Mouse (Mus musculus) layer of hippocampus, adult 2 months (tissue): ENCODE measurements around the gene Mettl22. TPM values are rescaled to one million over a fixed set of nuclear protein-coding genes. Genes with fewer than 3 reads are reported as not detected.

Experiments
- DNase-seq, 2 experiments: peaks; one replicate each; pipeline ENCODE4 v3.0.0; 2022; ENCODE audit warnings: low spot score in 2 of 2
- H3K27ac ChIP-seq: fragments of 200-600 bp; 2 replicates; pipeline ENCODE4 v1.8.1; 2022
- H3K4me3 ChIP-seq: fragments of 200-600 bp; 2 replicates; pipeline ENCODE4 v1.8.1; 2022; ENCODE audit warnings: mild to moderate bottlenecking
- CTCF ChIP-seq: fragments of 200-600 bp; conservative IDR thresholded peaks from 2 replicates; pipeline ENCODE4 v1.8.1; 2022; ENCODE audit warnings: antibody characterized with exemption, mild to moderate bottlenecking, moderate library complexity
- total RNA-seq, 2 experiments: library from RNA; stranded (reverse); gene quantifications; 2 replicates each; pipeline ENCODE4 v1.2.3; 2021

The Mettl22 gene
- total RNA-seq, 2 experiments from 2014 or later, result 27.2 to 30.7 TPM

DNA sequence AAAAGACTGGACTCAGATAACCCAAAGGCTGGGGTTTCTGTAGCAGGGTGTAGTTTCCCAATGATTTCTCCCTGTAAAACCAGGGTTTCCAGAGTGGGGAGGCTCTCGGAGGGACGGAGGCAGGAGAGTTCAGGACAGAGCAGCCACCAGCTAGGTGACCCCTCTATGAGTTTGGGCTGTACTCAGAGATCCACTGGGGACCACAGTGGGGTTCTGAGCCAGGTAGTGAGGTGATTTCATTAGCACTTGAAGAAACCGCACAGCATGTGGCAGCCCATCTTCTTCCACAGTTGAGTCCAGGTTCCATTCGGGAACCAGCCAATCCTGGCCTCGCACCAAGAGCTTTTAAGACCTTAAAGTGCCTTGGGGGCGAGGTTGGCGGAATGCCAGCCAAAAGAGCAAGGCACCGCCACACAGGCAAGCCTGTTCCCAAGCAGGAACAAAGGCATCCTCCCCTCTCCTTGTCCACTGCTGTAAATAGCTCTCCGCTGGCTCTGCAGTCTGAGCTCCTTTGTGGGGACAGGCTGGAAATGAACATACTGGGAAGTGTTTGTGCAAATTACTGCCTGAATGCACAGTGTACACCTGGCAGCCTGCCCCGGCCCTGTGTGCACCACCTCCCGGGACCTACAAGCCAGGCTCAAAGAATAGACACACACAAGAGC, 53.0 kb downstream of the Mettl22 start:
- DNase-seq, result peak in 1 of 2 experiments; percentile 51
- H3K27ac ChIP-seq, result no peak overlapping the region; the same call in 1 of the 2 replicates
- no peak for TF ChIP-seq CTCF
- H3K4me3 ChIP-seq, result no peak overlapping the region

DNA sequence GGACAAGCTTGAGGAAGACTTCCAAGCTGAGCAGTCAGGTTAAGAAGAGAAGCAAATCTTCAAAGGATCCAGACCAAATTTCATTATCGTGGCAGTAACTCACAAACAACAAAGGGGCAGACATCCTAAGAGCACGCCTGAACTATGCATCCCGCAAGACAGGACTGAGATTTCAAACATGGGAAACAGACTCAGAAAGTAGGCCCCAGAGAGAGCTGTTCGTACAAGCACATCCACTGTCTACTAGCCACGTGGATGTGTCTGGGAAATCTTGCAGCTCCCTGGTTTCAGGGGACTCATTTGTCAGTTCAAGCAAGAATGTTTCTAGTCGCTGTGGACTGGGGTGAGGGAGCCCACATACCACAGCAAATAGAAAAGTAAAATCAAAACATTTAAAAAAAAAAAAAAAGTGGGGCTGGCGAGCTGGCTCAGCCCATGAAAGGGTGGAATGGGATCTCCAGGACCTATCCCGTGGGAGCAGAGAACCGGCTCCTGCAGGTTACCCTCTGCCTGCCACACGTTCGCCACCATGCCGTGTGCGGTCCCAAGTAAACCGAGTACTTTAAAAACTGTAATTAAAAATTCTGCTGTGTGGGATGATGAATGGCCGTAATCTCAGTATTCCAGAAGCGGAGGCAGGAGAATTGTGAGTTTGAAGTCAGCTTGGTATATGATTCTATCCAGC, 53.7 kb downstream of the Mettl22 start:
- DNase-seq, result no peak
- TF ChIP-seq CTCF, result no peak
- Histone ChIP-seq H3K4me3 (no peak overlapping the region), H3K27ac (no peak overlapping the region; the same call in 1 of the 2 replicates)

DNA sequence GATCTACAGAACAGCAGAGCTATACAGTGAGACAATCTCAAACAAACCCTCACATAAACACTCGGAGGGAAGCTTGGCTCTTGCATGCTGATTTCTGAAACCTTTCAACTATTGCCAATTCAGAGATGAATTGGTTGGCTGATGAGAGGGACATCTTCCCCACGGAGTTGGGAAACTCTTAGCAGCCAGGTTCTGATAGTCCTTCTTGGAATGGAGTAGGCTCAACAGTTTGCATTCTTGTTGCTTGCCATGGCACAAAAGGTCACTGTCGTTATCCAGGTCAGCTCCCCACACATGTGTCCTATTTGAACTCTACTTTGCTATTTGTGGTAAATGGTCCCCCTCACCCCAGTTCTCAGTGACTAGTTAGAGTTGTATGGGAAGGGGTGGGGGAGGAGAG, 54.7 kb downstream of the Mettl22 start:
- no peak overlapping the region for H3K4me3 ChIP-seq
- H3K27ac ChIP-seq, result no peak overlapping the region
- DNase-seq, result no peak
- TF ChIP-seq CTCF, result no peak

GRCm38 (mm10) chr16:8525877-8526276, 55.3 kb downstream of the Mettl22 start:
- no peak overlapping the region for H3K27ac ChIP-seq
- H3K4me3 ChIP-seq, result no peak overlapping the region
- TF ChIP-seq CTCF, result no peak
- DNase-seq, result no peak

- Histone ChIP-seq H3K4me3 (no peak overlapping the region), H3K27ac (no peak overlapping the region)
- TF ChIP-seq CTCF, result no peak
- DNase-seq, result no peak
These were observed 58.8 kb downstream of the Mettl22 start for GRCm38 (mm10) chr16:8529389-8529788.

- no peak overlapping the region for H3K27ac ChIP-seq
- no peak for TF ChIP-seq CTCF
- DNase-seq, result no peak
- H3K4me3 ChIP-seq, result no peak overlapping the region
These were observed 59.4 kb downstream of the Mettl22 start for GRCm38 (mm10) chr16:8530018-8530417.

- TF ChIP-seq CTCF, result no peak
- no peak overlapping the region for H3K4me3 ChIP-seq
- no peak for DNase-seq
- no peak overlapping the region for H3K27ac ChIP-seq
These were observed 61.9 kb downstream of the Mettl22 start for GRCm38 (mm10) chr16:8532461-8532860.

DNA sequence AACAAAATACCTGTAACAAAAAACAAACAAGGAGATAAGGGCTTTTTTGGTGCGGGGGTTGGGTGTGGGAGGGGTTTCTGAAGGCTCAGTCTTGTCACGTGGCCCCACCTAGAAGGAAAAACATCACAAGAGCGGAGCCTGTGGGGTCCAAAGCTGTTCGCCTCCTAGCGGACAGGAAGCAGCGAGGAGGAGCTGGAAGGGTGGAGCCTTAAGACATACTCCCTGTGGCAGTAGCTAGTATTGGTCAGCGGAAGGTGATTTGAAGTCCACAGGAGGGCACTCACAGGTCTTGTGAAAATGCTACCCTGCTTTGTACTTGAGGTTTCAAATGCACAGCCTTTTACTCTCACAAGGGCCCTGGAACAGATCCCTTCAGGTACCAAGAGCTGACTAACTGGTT, 62.3 kb downstream of the Mettl22 start:
- DNase-seq, result no peak

DNA sequence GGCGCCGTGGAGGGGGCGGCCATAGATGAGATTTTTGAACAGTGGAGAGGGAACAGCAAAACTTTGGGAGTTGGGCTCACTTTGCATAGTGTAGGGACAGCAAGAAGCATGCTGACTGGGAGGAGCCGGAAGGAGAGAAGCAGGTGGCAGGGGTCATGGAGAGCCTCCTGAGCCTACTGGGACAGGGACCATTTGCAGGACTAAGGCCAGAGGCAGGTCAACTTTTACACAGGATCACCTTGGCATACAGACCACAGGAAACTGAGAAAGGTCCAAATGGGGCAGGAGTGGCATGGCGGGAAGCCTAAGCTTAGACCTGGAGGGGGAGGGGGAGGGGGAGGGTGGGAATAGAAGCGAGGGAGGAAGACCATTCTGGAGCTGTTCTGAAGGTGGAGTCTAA, 62.9 kb downstream of the Mettl22 start:
- no peak for TF ChIP-seq CTCF

More for the DNA sequence above, 62.3 kb downstream of the Mettl22 start:
- Histone ChIP-seq H3K4me3 (no peak overlapping the region), H3K27ac (no peak overlapping the region)
- no peak for TF ChIP-seq CTCF

DNA sequence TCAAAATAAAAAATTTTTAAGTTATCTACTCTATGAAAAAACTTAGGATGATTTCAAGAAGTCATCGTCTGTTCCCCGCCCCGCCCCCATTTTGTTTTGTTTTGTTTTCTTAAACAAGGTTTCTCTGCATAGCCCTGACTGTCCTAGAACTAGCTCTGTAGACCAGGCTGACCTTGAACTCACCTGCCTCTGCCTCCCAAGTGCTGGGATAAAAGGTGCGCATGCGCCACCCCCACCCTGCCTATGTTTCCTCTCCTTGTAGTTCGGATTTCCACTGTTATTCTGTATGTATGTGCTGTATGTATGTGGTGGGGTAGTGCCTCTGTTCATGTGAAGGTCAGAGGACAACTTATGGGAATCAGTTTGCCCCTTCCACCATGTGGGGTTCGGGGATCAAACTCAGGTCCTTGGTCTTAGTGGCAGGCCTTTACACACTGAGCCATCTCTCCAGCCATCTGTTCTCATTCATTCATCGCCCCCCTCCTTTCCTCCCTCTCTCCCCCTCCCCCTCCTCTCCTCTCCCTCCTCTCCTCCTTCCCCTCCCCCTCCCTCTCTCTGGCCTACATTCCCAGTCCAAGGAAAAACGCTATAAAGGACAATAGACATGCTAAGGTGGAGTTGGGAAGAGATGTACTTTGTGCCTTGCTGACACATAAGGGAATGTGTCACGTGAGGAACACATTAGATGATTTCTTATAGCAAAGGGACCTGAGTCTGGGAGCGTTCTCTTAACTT, 64.0 kb downstream of the Mettl22 start:
- no peak overlapping the region for H3K4me3 ChIP-seq
- H3K27ac ChIP-seq, result no peak overlapping the region
- TF ChIP-seq CTCF, result no peak
- DNase-seq, result no peak

More for the DNA sequence above, 62.9 kb downstream of the Mettl22 start:
- no peak overlapping the region for H3K4me3 ChIP-seq
- DNase-seq, result no peak
- no peak overlapping the region for H3K27ac ChIP-seq

GRCm38 (mm10) chr16:8535411-8535810, 64.8 kb downstream of the Mettl22 start:
- no peak for TF ChIP-seq CTCF
- Histone ChIP-seq H3K4me3 (no peak overlapping the region), H3K27ac (no peak overlapping the region)
- no peak for DNase-seq

- peak; percentile 52 to 87 for DNase-seq
- TF ChIP-seq CTCF, result no peak
- Histone ChIP-seq H3K4me3 (peak overlapping the region; percentile 6; the same call in 1 of the 2 replicates), H3K27ac (peak overlapping the region; percentile 91)
These were observed 68.7 kb downstream of the Mettl22 start for GRCm38 (mm10) chr16:8539150-8539865.

Other genes with a start within 250 kb of the Mettl22 start
- 1 to 10 TPM; 5.0 to 5.2 TPM for gene Tmem114, start 45.7 kb upstream of the Mettl22 start, total RNA-seq
- gene Abat, start 42.6 kb downstream of the Mettl22 start, total RNA-seq, result 100 to 1,000 TPM; 134 to 137 TPM
- 10 to 100 TPM; 34.9 to 35.9 TPM for gene Pmm2, start 166.9 kb downstream of the Mettl22 start, total RNA-seq
- gene Tmem186, start 166.9 kb downstream of the Mettl22 start, total RNA-seq, result 10 to 100 TPM; 12.4 to 13.4 TPM
- gene Carhsp1, start 201.4 kb downstream of the Mettl22 start, total RNA-seq, result 10 to 100 TPM; 22.1 to 22.4 TPM
- not detected for gene Gm5767, start 210.0 kb downstream of the Mettl22 start, total RNA-seq